14 mouse cellular contexts compared by ENCODE assay signal in the genomic region with DNA sequence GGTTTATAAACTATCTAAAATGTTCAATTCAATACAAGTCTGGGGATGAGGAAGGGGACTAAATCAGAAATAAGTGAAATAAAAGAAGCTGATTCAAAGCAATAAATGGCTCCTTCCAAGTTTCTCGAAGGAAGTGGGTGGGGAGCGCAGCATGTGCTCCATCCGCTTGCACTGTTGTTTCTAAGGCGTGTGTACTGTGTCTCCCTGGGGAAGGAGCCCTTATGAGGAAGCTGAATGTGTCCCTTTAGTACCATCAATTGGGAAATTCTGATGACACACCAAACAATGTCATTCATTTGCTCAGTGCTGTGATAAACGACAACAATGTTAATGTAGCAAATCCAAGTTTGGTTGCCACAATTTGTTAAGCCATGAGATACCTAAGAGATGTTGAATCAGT.
"Had no signal": no experiment of that assay in that cellular context is flagged by ENCODE, and none has a peak within 500 bp of the region (broad histone marks: within the 10 kb centered on the region; RNA-seq: fewer than 3 reads in every experiment).

No protein-coding gene starts in this region.

- H3K27me3 ChIP-seq: megakaryocyte, embryonic 14.5 days; midbrain, embryonic 13.5 days; midbrain, embryonic 15.5 days; neural tube, embryonic 12.5 days; stomach, embryonic 15.5 days had no signal

- H3K9ac ChIP-seq: lung, embryonic 14.5 days; midbrain, embryonic 13.5 days; midbrain, embryonic 15.5 days; neural tube, embryonic 12.5 days; stomach, embryonic 15.5 days had no signal

- H3K27ac ChIP-seq: midbrain, embryonic 13.5 days; midbrain, embryonic 15.5 days; neural tube, embryonic 12.5 days; stomach, embryonic 15.5 days had no signal

- DNase-seq: lung, adult 18-20 months; lung, embryonic 14.5 days; lung, postnatal 10 days; lung, postnatal 4 days; right cerebral cortex, postnatal 14 days; thymus, adult 18-20 months; thymus, postnatal 14 days; thymus, postnatal 36 days had no signal

- H3K4me1 ChIP-seq: megakaryocyte, embryonic 14.5 days; midbrain, embryonic 13.5 days; midbrain, embryonic 15.5 days; neural tube, embryonic 12.5 days; stomach, embryonic 15.5 days had no signal

- H3K9me3 ChIP-seq: midbrain, embryonic 13.5 days; midbrain, embryonic 15.5 days; neural tube, embryonic 12.5 days; stomach, embryonic 15.5 days had no signal

- H3K4me3 ChIP-seq: megakaryocyte, embryonic 14.5 days; midbrain, embryonic 13.5 days; midbrain, embryonic 15.5 days; neural tube, embryonic 12.5 days; stomach, embryonic 15.5 days had no signal

- H3K4me2 ChIP-seq: lung, embryonic 14.5 days; midbrain, embryonic 11.5 days; midbrain, embryonic 13.5 days; midbrain, embryonic 15.5 days; neural tube, embryonic 12.5 days; stomach, embryonic 15.5 days had no signal

- H3K36me3 ChIP-seq: midbrain, embryonic 13.5 days; midbrain, embryonic 15.5 days; neural tube, embryonic 12.5 days; stomach, embryonic 15.5 days had no signal

- ATAC-seq: midbrain, embryonic 13.5 days; midbrain, embryonic 15.5 days had no signal
